Mouse (Mus musculus) ZHBTc4 (cell line): ENCODE results near the gene Lime1.
A peak's percentile ranks its signal among the peaks of the same experiment; 100 is the strongest.

ENCODE experiments used
- DNase-seq: peaks from one replicate; pipeline ENCODE4 v3.0.0-alpha.2; 2011; ENCODE audit warnings: low read depth, low spot score

The Lime1 gene

DNA sequence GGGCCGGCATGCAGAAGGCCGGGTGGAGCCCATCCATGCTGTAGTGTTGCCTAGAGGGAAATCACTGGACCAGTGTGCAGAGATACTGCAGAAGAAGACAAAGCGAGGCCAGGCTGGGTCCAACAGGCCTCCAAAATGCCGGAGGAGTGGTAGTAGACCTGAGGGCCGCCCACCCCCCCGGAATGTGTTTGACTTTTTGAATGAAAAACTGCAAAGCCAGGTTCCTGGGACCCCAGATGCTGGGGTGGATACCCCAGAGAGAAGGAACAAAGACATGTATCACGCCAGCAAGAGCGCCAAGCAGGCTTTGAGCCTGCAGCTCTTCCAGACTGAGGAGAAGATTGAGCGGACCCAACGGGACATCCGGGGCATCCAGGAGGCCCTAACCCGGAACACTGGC, at the start of gene Lime1:
TSS of gene Lime1 (plus strand) at position 301 of the 400 bp plus-strand sequence.
- DNase-seq: no peak

DNA sequence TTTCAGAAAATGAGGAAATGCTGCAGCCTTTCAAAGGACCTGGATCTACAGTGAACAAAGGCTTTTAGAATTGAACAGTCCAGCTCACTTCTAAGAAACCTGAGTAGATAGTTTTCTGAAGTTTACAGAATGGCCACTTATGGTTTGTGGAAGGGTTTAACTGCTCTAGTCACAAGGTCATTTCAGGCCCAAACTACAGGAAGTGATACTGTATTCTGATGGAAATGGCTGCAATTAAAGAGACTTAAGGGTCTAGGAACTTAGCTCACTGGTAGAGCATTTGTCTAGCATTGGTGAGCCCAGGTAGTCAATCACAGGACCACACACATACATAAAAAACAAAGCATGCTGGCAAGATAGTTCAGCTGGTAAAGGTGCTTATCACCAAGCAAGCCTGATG, 47.3 kb upstream of the Lime1 start:
- peak; percentile 84 for DNase-seq

GRCm38 (mm10) chr2:181334023-181334422, 45.9 kb upstream of the Lime1 start:
- DNase-seq: peak; percentile 72

DNA sequence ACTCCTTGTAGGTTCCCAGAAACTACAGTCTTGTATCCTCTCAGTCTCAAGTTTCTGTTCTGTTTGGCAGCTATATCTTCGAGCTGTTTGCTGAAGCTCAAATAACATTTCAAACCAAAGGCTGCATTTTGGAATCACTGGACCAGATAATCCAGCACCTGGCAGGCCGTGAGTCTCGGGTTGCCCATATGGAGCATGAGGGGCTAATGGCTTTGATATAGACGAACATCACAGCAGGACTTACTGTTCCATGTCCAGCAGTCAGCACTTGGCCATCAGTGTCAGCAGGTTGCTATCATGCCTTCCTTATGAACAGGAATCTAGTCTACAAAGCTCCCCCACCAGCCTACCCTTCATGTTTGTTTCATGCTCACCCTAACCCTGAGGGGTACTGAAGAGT, 39.5 kb upstream of the Lime1 start:
- DNase-seq: no peak

DNA sequence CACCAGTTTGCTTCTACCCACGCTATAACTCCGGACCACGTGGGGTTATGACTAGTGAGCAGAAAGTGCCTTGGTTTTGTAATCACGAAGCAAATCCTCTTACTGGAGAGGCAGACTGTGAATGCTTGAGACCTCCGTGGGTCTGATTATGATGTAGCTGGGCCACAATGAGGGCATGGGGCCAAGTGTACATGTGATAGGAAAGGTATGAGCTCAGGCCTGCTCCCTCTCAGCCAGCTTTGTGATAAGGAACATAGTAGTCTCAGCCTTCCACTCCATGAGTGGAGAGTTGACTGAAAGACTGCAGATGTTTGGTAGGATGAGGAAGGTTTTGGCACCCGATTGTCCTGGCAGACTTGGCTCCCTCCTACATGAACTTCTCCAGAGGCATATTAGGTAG, 37.1 kb upstream of the Lime1 start:
- DNase-seq: no peak

DNA sequence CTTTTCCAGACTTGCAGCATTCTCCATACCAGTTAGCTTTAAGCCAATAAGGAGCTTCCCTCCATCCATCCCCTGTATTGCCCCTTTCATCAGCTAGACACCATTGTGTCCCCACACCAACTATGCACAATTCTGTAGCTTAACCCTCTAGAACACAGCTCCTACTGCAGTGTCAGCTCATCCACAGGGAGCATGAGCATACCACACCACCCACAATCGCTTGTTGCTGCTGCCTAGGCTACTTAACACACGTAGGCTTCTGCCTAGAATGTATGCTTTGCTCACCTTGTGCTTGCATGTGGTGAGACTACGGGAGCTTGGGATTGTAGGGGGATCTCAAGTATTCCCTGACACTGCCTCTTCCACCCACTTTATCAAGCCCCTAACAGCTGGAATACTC, 23.1 kb upstream of the Lime1 start:
- DNase-seq: no peak

GRCm38 (mm10) chr2:181363946-181364345, 15.9 kb upstream of the Lime1 start:
- DNase-seq: no peak

DNA sequence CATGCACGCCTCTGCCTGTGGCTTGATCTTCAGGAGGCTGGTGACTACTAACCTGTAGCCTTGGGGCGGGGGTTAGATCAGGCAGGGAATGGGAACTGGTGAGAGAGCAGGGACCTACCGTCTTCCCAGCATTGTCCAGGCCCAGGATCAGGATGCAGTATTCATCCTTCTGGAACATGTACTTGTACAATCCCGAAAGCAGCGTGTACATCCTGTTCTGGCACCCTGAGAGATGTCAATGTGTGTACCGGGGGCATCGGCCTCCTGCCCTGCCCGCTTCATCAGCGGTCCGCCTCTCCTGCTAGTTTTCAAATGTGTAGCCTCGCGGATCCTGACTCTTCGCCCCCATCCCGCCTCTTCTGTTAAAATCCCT, 15.4 kb upstream of the Lime1 start:
- DNase-seq: peak; percentile 18

DNA sequence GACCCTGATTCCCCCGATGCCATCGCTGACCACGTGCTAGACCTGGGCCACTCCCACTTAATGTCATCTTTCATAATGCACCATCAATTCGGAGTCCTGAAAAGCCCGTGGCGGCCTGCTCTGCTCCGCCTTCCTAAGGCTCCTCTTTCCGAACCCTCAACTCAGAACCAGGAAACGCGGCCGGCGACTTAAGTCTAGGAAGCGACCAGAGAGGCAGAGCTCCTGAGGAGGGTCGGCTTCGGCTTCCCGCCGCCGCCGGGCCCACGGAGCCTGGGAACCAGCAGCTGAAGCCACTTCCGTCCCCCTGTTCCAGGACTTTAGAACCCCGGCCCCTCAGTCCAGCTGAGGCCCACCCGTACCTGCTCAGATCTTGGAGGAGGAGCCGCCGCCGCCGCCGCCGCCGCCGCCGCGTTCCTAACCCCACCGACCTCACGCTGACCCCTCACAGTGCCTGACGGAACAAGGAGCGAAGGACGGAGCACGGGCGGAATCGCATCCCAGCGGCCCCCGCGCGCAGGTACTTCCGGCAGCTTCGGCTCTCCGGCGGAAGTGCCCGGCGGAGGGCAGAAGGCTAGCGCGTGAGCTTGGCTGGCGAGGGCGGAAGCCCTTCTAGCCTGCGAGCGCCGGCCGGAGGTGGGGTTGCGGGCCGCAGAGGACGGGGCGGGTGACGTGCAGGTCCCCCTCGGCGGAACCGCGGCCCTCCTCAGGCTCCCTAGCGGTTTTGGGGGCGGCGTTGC, 14.8 kb upstream of the Lime1 start, which contains the start of the genes Zgpat and Arfrp1:
TSS of gene Zgpat (plus strand) at position 69 of the 737 bp plus-strand sequence.
TSS of gene Arfrp1 (minus strand) at position 545 of the 737 bp plus-strand sequence.
- DNase-seq: peak; percentile 95

DNA sequence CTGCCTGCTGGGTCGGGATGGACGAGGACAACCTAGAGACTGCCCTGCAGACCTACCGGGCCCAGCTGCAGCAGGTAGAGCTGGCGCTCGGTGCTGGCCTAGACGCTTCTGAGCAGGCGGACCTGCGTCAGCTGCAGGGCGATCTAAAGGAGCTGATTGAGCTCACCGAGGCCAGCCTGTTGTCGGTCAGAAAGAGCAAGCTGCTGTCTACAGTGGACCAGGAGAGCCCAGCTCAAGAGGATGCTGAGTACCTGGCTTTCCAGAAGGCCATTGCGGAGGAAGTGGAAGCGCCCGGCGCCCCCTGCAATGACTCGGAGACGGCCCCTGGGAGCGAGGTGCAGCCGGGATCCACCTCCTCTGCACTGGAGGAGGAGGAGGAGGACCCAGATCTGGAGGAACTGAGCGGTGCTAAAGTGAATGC, 14.2 kb upstream of the Lime1 start:
- DNase-seq: no peak

GRCm38 (mm10) chr2:181370001-181370400, 9.9 kb upstream of the Lime1 start:
- peak; percentile 88 for DNase-seq

DNA sequence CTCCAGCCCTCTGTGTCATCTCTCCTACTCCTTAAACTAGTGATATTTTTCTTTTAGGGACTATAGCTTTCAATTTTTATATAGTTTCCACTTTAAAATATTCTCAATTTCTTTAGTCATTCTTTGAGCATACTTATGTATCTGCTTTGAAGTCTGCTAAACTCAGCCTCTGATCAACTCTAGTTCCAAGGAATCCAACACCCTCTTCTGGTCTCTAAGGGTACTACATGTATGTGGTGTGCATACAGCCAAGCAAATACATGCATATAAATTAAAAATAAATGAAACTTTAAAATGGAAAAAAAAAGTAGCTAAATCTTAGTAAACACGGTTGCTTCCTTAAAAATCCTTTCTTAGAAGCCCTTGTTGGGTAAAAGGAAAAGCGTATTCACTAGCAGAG, 4.1 kb upstream of the Lime1 start:
- DNase-seq: peak; percentile 58

- DNase-seq: no peak
Observed at GRCm38 (mm10) chr2:181377230-181377629, 2.6 kb upstream of the Lime1 start.

DNA sequence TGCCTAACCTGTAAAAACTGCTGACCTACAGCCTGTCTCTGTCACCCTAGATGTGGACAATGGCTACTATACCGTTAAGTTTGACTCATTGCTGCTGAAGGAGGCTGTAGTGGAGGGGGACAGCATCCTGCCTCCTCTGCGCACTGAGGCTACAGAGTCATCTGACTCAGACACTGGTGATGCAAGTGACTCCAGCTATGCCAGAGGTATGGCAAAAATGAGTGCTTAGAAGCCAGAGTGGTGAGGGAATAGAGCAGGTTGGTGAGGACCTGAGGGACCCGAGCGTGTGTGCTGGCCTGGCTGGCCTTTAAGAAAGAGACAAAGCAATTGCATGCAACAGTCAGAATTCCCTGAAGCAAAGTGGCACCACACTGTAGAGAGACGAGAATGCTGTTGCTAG, 1.2 kb upstream of the Lime1 start:
- DNase-seq: no peak

DNA sequence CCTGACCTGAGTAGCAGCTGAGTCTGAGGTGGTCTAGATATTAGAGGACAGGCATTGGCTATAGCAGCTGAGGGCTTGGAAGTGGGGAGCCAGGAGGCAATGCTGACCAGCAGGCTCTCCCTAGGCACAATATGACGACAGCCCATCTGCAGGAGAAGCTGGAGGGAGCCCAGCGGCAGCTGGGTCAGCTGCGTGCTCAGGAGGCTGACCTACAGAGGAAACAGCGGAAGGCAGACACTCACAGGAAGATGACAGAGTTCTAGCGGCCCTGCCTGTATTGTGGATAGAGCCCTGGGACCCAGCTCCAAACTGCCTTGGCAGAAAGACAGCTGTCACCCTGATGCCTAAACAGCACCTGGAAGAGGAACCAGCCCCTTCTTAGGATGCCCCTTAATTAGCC, 373 bp downstream of the Lime1 start:
- DNase-seq: no peak

- DNase-seq: no peak
Observed at GRCm38 (mm10) chr2:181381107-181381506, 1.2 kb downstream of the Lime1 start.

- DNase-seq: no peak
Observed at GRCm38 (mm10) chr2:181381631-181382306, 1.9 kb downstream of the Lime1 start.

- no peak for DNase-seq
Observed at GRCm38 (mm10) chr2:181384463-181384862, 4.6 kb downstream of the Lime1 start.

GRCm38 (mm10) chr2:181384919-181385391, 5.1 kb downstream of the Lime1 start:
- no peak for DNase-seq

DNA sequence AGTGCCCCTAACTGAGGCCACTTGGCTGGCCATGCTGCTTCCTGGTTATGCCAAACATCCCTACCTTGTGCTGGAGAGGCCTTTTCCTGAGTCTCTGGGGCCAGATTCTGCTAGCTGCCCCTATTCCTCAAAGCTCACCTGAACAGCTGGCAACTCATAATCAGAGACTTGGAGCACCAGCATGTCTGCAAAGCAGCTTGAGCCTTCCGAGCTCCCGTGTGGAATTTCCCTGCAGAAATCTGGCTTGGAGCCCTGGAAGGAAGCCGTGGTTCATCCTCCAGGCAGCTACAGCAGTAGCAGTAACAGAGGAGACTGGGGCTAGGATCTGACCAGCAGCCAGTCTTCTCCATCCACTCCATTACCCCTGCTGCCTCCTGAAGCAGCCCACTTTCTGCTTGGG, 6.0 kb downstream of the Lime1 start:
- no peak for DNase-seq

- no peak for DNase-seq
Observed at GRCm38 (mm10) chr2:181386663-181387210, 6.9 kb downstream of the Lime1 start.

- DNase-seq: no peak
Observed at GRCm38 (mm10) chr2:181390136-181390870, 10.4 kb downstream of the Lime1 start.
